Mouse (Mus musculus): Measurements from ENCODE around the gene Slc25a53. TPM values are rescaled to one million over a fixed set of nuclear protein-coding genes. Genes with fewer than 3 reads are reported as not detected.

Slc25a53 gene
- total and polyA plus RNA-seq, 3 experiments: 3.1 to 3.5 (median 3.3) TPM

DNA sequence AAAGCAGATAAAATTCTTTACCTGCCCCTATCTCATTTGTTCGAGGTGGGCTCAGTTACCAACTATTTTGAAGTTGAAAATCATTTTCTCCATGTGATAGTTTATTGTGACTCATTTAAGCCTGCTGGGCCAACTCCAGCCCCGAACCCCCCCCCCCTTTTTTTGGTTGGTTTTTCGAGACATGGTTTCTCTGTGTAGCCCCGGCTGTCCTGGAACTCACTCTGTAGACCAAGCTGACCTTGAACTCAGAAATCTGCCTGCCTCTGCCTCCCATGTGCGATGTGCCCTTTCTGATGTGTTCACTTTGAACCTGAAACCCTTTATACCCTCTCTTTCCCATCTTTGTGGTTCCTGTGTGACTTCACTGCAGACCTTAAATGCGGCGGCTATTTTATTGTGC lies 400 bp upstream of the Slc25a53 start:
- no peaks in the 10 kb centered on the region for H3K27me3 ChIP-seq (replicated peaks)
- H3K36me3 ChIP-seq (replicated peaks in 1 of 2; ENCODE audit: control insufficient read depth in 1 of 2, insufficient read depth in 1 of 2, low read length in 1 of 2): peaks cover 0 to 2% of the 10 kb centered on the region in 2 experiments
- peak overlapping the region; percentile 58 to 89 (median 83) for H3K4me3 ChIP-seq (replicated peaks in 1 of 3; ENCODE audit: low read depth in 2 of 3, low read length in 2 of 3, poor library complexity in 1 of 3)
- peak overlapping the region; percentile 82 for H3K9ac ChIP-seq (ENCODE audit: insufficient read depth, low read depth)
- peaks cover 15% of the 10 kb centered on the region; the same call in 1 of the 2 replicates for H3K79me2 ChIP-seq (replicated peaks; ENCODE audit: control insufficient read depth, extremely low read depth, insufficient read depth, poor library complexity, severe bottlenecking)
- H3K4me1 ChIP-seq (ENCODE audit: control insufficient read depth in 1 of 2, insufficient read depth in 2 of 2): peaks cover 0 to 9% of the 10 kb centered on the region in 2 experiments; a peak in 1 of 4 replicates
- TF ChIP-seq TBP (conservative IDR thresholded peaks at IDR 0.05; ENCODE audit: low read depth, low read length) (no peak), MAZ (IDR thresholded peaks at IDR 0.05; ENCODE audit: low read depth, low read length) (no peak), ZKSCAN1 (IDR thresholded peaks at IDR 0.05; ENCODE audit: borderline replicate concordance, low read depth, low read length) (no peak), ZMIZ1 (IDR thresholded peaks at IDR 0.05; ENCODE audit: low read depth, low read length) (no peak), E2F4 (IDR thresholded peaks at IDR 0.05; ENCODE audit: insufficient replicate concordance, low read depth, low read length) (no peak), TCF12 (IDR thresholded peaks at IDR 0.05; ENCODE audit: low read depth, low read length) (no peak), RCOR1 (conservative IDR thresholded peaks at IDR 0.05; ENCODE audit: low read depth, low read length) (no peak)
- in situ Hi-C loops (cut with MboI; ENCODE audit: low pct_ligation_motif_present, low pct_unique_long_range_greater_than_20kb, low sequenced_read_pairs) (no loop called here), dilution Hi-C loops (cut with MboI; ENCODE audit: extremely low pct_ligation_motif_present, extremely low pct_unique_long_range_greater_than_20kb, low sequenced_read_pairs) (no loop called here)
- H3K27ac ChIP-seq (ENCODE audit: insufficient read depth, low read depth): no peak overlapping the region; the same call in 1 of the 2 replicates
- H3K9me3 ChIP-seq (replicated peaks; ENCODE audit: low read length): no peaks in the 10 kb centered on the region
- peak overlapping the region; percentile 21 for H3K4me2 ChIP-seq (ENCODE audit: insufficient read depth, low read depth, poor library complexity, severe bottlenecking)
- no peak for DNase-seq (ENCODE audit: extremely low read depth)

DNA sequence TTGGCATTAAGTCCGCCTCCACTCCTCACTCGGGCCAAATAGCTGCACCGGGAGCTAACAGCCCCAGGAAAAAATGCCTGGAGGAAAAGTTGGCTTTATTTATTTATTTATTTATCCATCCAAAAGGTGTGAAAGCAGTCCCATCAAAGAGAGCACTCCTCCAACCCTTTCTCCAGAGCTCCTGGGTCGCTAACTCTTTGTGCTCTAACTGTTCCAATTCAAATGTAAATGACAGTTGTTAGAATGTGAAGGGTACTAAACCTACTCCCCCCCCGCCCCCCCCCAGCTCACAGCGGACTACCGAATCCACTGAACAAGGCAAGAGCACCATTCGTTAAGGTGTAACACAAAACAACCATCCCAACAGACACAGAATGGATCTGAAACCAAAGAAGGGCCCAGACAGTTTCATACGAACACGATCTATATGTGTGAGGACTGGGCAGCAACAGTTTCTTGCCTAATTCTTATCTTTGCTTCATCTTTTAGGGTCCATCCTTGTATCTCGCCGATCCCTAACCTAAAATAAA lies 567 bp downstream of the Slc25a53 start:
- DNase-seq (ENCODE audit: extremely low read depth): no peak
- peak overlapping the region; percentile 82 for H3K9ac ChIP-seq (ENCODE audit: insufficient read depth, low read depth)
- in situ Hi-C loops (cut with MboI; ENCODE audit: low pct_ligation_motif_present, low pct_unique_long_range_greater_than_20kb, low sequenced_read_pairs): no loop called here
- H3K27me3 ChIP-seq (replicated peaks): no peaks in the 10 kb centered on the region
- H3K4me3 ChIP-seq (replicated peaks in 1 of 3; ENCODE audit: low read depth in 2 of 3, low read length in 2 of 3, poor library complexity in 1 of 3): peak overlapping the region; percentile 58 to 89 (median 83)
- H3K27ac ChIP-seq (ENCODE audit: insufficient read depth, low read depth): no peak overlapping the region
- H3K79me2 ChIP-seq (replicated peaks; ENCODE audit: control insufficient read depth, extremely low read depth, insufficient read depth, poor library complexity, severe bottlenecking): peaks cover 15% of the 10 kb centered on the region; the same call in 1 of the 2 replicates
- H3K9me3 ChIP-seq (replicated peaks; ENCODE audit: low read length): no peaks in the 10 kb centered on the region
- H3K4me2 ChIP-seq (ENCODE audit: insufficient read depth, low read depth, poor library complexity, severe bottlenecking): peak overlapping the region; percentile 67
- dilution Hi-C loops (cut with MboI; ENCODE audit: extremely low pct_ligation_motif_present, extremely low pct_unique_long_range_greater_than_20kb, low sequenced_read_pairs): no loop called here
- peaks cover 0 to 9% of the 10 kb centered on the region in 2 experiments; a peak in 1 of 4 replicates for H3K4me1 ChIP-seq (ENCODE audit: control insufficient read depth in 1 of 2, insufficient read depth in 2 of 2)
- peaks cover 0 to 2% of the 10 kb centered on the region in 2 experiments for H3K36me3 ChIP-seq (replicated peaks in 1 of 2; ENCODE audit: control insufficient read depth in 1 of 2, insufficient read depth in 1 of 2, low read length in 1 of 2)
- TF ChIP-seq RAD21 (IDR thresholded peaks at IDR 0.05; ENCODE audit: low read depth, low read length): no peak
- TF ChIP-seq CTCF (conservative IDR thresholded peaks at IDR 0.05 in 1 of 2, IDR thresholded peaks at IDR 0.05 in 1 of 2; ENCODE audit: low read depth in 2 of 2, low read length in 2 of 2): no peak
- no peak for TF ChIP-seq GABPA (IDR thresholded peaks at IDR 0.05; ENCODE audit: insufficient replicate concordance, low read depth, low read length)
- no peak for TF ChIP-seq USF2 (conservative IDR thresholded peaks at IDR 0.05; ENCODE audit: low read depth, low read length)
- TF ChIP-seq MXI1 (IDR thresholded peaks at IDR 0.05; ENCODE audit: low read depth, low read length): no peak
- TF ChIP-seq POLR2A (IDR thresholded peaks at IDR 0.05; ENCODE audit: low read depth, low read length): no peak
- no peak for TF ChIP-seq MAZ (IDR thresholded peaks at IDR 0.05; ENCODE audit: low read depth, low read length)
- no peak for TF ChIP-seq IRF4 (IDR thresholded peaks at IDR 0.05; ENCODE audit: low read depth, low read length)

All from CH12.LX (cell line).